Mouse (Mus musculus) cortical plate, adult 2 months (tissue): ENCODE data around the gene Stx5a. TPM values are rescaled to one million over a fixed set of nuclear protein-coding genes. Genes with fewer than 3 reads are reported as not detected.

Experiments used
- H3K27ac ChIP-seq: fragments of 200-500 bp; 2 replicates; pipeline ENCODE4 v1.5.1; 2012; ENCODE audit warnings: low read length, control low read depth, inconsistent platforms; ENCODE audit not compliant: insufficient read depth
- H3K4me1 ChIP-seq: fragments of 200-500 bp; 2 replicates; pipeline ENCODE4 v1.6.1; 2011; ENCODE audit warnings: low read length; ENCODE audit not compliant: control insufficient read depth, insufficient read depth
- H3K4me3 ChIP-seq: fragments of 200-500 bp; 2 replicates; pipeline ENCODE4 v1.5.1; 2011; ENCODE audit warnings: mild to moderate bottlenecking, low read length, control low read depth; ENCODE audit not compliant: insufficient read depth
- CTCF ChIP-seq: fragments of 200-500 bp; IDR thresholded peaks from 2 replicates; pipeline ENCODE4 v1.5.1; 2011; ENCODE audit warnings: mild to moderate bottlenecking, control low read depth, low read length; ENCODE audit not compliant: insufficient read depth; ENCODE audit errors: extremely low read depth
- POLR2A ChIP-seq: fragments of 200-500 bp; IDR thresholded peaks from 2 replicates; pipeline ENCODE4 v1.6.1; 2011; ENCODE audit warnings: mild to moderate bottlenecking, low read length, control low read depth; ENCODE audit not compliant: insufficient read depth; ENCODE audit errors: extremely low read depth
- polyA plus RNA-seq: library from polyadenylated mRNA; depleted of rRNA; stranded (reverse); fragments of >200 nt; gene quantifications from 2 replicates; pipeline ENCODE4 v1.2.3, GENCODE M21; 2012; rRNA removed

Gene Stx5a
- 106 and 109 TPM in 2 replicates for polyA plus RNA-seq

DNA sequence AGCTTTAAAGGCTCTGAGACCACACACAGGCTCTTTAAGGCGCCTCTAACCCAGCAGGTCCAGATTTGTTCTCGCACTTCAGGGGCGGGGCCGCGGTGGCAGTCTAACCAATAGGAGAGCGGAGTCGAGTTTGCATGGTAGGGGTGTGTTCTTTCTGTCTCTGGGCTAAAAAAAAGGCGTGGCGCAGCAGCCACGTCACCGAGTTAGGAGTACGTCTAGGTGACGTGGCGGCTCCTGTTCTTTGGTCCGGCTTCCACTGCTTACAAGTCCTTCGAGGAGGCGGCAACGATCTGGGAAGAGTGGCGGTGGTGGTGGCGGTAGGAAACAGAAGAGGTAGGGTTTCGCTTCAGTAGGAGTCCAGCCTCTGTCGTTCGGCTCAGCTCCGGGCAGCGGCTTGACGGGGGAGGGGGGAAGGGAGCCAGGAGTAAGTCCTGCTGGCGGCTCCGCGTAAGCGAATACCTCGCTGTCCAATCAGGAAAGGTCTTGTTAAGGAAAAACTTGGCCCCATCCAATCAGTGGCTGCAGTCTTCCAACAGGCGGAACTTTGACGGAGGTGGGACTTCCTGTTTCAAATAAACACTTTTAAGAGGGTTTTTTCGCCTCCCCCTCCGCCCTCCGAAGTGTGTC lies at the start of gene Stx5a:
Stx5a (plus strand) TSS at position 171 of the 627 bp plus-strand sequence.
- H3K4me3 ChIP-seq: peak within 1 kb of the TSS; percentile 53
- H3K4me1 ChIP-seq: peaks cover 5% of the 10 kb centered on the region; the same call in 1 of the 2 replicates
- H3K27ac ChIP-seq: peak within 1 kb of the TSS; percentile 93
- TF ChIP-seq CTCF: no peak
- TF ChIP-seq POLR2A: peak; percentile 77

DNA sequence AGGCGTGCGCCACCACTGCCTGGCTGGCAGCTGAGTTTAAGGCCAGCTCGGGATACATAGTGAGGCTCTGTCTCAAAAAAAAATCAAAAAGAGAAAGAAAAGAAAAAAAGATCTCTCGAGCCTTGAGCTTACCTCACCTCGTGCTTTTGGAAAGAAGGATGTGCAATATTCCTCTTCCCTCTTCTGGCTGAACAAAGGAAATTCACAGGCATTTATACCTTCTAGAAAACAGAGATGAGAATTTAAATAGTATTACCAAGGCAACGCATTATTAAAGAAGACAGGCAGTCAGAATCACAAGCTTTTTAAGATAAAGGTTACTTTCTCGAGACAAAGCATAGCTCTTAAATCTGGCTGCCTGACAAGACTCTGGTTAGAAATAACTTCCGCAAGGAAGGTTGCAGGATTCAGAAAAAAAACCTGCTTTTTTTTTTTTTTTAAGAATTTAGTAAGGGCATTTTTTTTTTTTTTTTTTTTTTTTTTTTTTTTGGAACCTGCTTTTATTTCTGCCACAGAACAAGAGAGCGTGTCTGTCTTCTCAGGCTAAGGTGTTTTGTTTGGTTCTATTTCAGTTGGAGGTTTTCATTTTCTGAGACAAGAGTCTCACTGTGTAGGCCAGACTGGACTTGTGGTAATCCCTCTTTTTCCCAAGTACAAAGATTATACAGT lies 49.2 kb upstream of the Stx5a start:
- TF ChIP-seq CTCF (no peak), POLR2A (no peak)
- no peak overlapping the region for H3K27ac ChIP-seq
- no peak overlapping the region for H3K4me3 ChIP-seq
- H3K4me1 ChIP-seq: peaks cover 2% of the 10 kb centered on the region

DNA sequence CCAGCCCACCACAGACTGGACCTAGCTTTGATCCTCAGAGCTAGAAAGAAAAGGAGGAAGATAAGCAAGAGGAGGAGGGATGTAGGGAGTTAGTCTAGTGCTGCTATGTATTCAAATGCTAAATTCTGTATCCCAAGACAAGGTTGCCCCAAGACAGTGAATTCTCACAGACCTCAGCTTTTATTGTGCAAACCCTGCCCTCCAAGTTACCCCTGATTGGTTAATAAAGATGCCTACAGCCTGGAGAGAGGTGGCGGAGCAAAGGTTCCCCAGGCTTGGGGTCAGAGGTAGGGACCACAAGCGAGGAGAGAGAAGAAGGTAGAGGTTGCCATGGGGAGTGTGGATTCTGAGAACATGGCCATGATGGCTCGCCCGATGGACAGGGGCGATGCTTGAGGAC lies 48.5 kb upstream of the Stx5a start:
- Histone ChIP-seq H3K4me1 (peaks cover 2% of the 10 kb centered on the region), H3K27ac (no peak overlapping the region), H3K4me3 (no peak overlapping the region)
- TF ChIP-seq CTCF: no peak
- no peak for TF ChIP-seq POLR2A

DNA sequence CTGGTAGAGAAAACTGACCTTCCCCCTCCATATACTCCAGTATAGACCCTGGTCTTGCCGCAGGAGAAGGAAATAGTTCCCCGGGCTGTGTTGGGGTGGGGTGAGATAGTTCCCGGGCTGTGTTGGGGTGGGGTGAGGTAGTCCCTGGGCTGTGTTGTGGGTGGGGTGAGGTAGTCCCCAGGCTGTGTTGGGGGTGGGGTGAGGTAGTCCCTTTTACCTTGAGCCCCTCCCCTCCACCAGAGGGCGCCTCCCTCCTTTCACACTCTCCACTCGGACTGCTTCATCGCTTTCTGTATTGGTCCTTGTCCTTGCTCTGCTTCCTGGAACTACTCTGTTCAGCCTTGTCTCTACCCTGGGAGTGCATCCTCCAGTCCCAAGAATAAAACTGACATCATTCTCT lies 45.9 kb upstream of the Stx5a start:
- Histone ChIP-seq H3K27ac (no peak overlapping the region), H3K4me3 (no peak overlapping the region), H3K4me1 (peaks cover 2% of the 10 kb centered on the region)
- TF ChIP-seq CTCF (0 out of 2 replicates have a peak, but pooled peaks have one; percentile 25), POLR2A (no peak)

DNA sequence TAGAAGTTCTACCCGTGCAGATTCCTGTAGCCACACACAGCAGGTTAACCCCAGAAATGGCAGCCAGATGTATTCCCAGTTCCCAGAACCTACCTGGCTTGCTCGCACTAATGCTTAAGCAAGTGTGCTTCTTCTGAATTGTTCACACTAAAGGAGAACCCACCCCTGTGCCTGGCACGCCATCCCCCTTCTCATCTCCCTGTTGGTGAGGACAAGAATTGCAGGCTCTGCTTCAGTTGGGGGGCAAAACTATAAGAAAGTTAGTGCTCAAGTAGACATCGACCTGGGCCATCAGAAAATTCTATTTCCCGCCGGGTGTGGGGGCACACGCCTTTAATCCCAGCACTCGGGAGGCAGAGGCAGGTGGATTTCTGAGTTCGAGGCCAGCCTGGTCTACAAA lies 41.6 kb upstream of the Stx5a start:
- Histone ChIP-seq H3K4me1 (no peaks in the 10 kb centered on the region), H3K4me3 (no peak overlapping the region), H3K27ac (no peak overlapping the region)
- TF ChIP-seq POLR2A (no peak), CTCF (no peak)

DNA sequence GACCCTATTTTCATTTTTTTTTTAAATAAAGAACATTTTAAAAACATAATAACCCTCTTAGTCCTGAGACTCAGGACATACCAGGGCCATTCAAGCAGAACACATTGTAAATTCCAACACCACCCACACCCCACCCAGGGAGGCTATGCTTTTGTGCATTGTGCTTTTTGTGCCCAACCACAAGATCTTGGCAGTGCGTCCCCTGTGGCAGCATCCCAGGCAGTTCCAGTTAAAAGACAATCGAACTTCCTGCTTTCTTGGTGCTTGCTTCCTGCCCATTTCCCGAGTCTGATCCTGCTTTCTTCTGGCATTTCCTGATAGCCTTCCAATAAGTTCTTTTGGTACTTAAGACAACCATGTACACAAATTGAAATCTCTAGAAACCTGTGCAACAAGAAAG lies 38.8 kb upstream of the Stx5a start:
- no peak overlapping the region for H3K4me3 ChIP-seq
- H3K27ac ChIP-seq: no peak overlapping the region
- TF ChIP-seq CTCF (no peak), POLR2A (no peak)
- H3K4me1 ChIP-seq: no peaks in the 10 kb centered on the region

DNA sequence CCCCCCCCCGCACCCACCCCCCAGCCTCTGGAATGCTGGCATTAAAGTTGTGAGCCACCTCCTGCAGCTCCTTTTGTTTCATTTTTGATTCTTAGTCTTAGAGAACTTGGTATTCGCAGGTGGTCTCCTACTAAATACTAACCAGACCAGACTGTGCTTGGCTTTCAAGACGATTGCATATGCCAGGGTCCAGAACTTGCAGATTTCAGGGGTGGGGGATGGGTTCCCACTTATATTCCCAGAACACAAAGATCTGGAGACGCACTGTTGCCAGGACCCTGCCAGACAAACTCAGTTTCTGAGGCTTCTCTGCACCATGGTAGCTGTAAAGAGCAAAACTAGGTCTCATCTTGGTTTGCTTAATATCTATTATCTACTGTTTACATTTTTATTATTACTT lies 37.6 kb upstream of the Stx5a start:
- Histone ChIP-seq H3K27ac (no peak overlapping the region), H3K4me1 (no peaks in the 10 kb centered on the region), H3K4me3 (no peak overlapping the region)
- TF ChIP-seq CTCF (no peak), POLR2A (no peak)

DNA sequence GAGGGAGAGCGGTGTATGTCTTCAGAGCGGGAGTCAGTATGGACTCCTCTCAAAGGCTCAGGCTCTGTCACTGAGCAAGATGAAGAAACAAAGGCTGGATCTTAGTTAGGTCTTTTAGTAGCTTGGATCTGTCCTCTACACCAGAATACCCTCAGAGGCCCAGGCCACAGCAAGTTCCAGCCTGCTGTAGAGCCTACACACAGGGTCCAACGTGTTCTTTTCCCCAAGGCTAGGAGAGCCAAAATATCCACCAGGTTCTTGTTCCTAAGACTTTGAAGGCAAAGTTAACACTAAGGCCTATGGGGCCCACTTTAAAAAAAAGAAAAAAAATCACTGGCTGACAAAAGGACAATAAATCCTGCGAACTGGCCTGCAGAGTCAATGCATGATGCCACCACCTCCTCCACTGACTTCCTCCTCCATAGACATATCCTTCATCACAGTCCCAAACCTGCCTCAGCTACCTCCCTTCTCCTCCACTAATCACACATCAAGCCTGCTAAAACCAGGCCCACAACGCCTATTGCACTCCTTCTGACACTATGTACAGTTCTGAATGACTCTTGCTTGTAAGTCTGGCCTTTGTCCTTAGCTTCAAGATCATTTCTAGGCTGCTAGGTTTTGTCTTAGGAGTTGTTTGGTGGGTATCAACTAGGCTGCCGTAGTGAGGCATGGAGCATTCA lies 36.0 kb upstream of the Stx5a start:
- H3K4me1 ChIP-seq: no peaks in the 10 kb centered on the region
- no peak for TF ChIP-seq CTCF
- no peak for TF ChIP-seq POLR2A
- H3K4me3 ChIP-seq: no peak overlapping the region
- no peak overlapping the region for H3K27ac ChIP-seq

DNA sequence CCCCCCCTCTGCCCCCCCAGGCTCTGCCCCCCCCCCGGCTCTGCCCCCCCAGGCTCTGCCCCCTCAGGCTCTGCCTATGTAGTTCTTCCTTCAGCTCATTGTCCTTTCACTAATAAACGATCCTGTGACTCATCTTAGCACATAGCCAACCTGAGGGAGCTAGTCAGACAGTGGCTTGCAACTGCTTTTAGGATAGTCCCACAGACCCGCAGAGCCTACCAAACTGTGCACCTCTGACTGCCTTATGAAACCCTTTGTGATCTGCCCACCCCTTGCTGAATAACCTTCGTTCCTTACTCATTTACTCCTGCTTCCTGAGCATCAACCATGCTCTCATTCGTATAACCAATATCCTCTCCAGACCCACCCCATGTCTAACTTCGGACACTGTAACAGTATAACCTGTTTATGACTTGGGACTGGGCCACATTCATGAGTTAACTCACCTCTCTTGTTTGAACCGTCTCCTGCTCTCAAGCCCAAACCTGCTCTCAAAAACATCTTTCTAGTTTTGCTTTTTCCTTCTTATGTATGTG lies 35.0 kb upstream of the Stx5a start:
- TF ChIP-seq POLR2A (no peak), CTCF (no peak)
- Histone ChIP-seq H3K4me3 (no peak overlapping the region), H3K4me1 (peaks cover 2% of the 10 kb centered on the region; the same call in 1 of the 2 replicates), H3K27ac (no peak overlapping the region)

DNA sequence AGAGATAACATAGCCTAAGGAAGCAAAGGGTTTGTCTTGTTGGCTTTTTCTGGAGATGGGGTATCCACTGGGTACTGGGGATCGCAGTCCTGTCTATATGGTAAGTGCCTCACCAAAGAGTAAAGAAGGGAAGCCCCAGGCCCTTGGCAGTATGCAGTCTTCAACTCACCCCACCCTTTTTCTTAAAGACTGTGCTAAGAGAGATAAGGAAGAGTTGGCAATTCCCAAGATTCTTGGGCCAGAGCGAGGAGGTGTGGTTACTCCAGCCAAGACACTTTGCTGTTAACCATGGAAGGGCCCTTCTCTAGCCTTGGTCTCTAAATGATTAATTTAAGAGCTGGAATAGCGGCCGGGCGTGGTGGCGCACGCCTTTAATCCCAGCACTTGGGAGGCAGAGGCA lies 34.3 kb upstream of the Stx5a start:
- Histone ChIP-seq H3K4me1 (peaks cover 6% of the 10 kb centered on the region; the same call in 1 of the 2 replicates), H3K4me3 (no peak overlapping the region), H3K27ac (no peak overlapping the region)
- TF ChIP-seq CTCF: no peak
